Mouse (Mus musculus) G1E (cell line): ENCODE results near the gene Nbeal2.

Experiments
- CTCF ChIP-seq: IDR thresholded peaks from 2 replicates; pipeline ENCODE4 v1.5.1; 2012; ENCODE audit warnings: low read depth, low read length, inconsistent platforms, mixed read lengths
- POLR2AphosphoS5 ChIP-seq: IDR thresholded peaks from 2 replicates; pipeline ENCODE4 v1.6.1; 2012; ENCODE audit warnings: low read depth, low read length, inconsistent platforms; ENCODE audit not compliant: insufficient replicate concordance
- TAL1 ChIP-seq: conservative IDR thresholded peaks from 2 replicates; pipeline ENCODE4 v1.6.1; 2012; ENCODE audit warnings: low read depth, low read length, inconsistent platforms, mixed read lengths

GRCm38 (mm10) chr9:110644295-110644694 is 9.7 kb downstream of the Nbeal2 start:
- TF ChIP-seq CTCF (no peak), POLR2AphosphoS5 (no peak), TAL1 (no peak)
